Mouse (Mus musculus) neural tube, embryonic 15.5 days (tissue): Measurements from ENCODE around the gene Arid3a. TPM values are rescaled to one million over a fixed set of nuclear protein-coding genes. Genes with fewer than 3 reads are reported as not detected.
"Not testable (repeated sequence)": the region's sequence is repeated elsewhere in the genome, so short reads cannot be mapped to it uniquely, and the experiment has no call there.

ENCODE experiments used
- ATAC-seq: fragments of 200-750 bp; cut with Nextera tagmentation; 2 replicates; pipeline ENCODE4 v1.8.0; 2017; ENCODE audit warnings: mild to moderate bottlenecking, moderate TSS enrichment, moderate library complexity; ENCODE audit not compliant: low FRiP score
- H3K27ac ChIP-seq: fragments of 300-500 bp; sonication (generic); replicated peaks from 2 replicates; pipeline ENCODE4 v1.5.1; 2015; ENCODE audit warnings: mild to moderate bottlenecking, inconsistent platforms
- H3K27me3 ChIP-seq: fragments of 300-500 bp; sonication (generic); replicated peaks from 2 replicates; pipeline ENCODE4 v1.6.1; 2015; ENCODE audit warnings: inconsistent platforms
- H3K36me3 ChIP-seq: fragments of 300-500 bp; sonication (generic); 2 replicates; pipeline ENCODE4 v1.6.1; 2015; ENCODE audit warnings: inconsistent platforms
- H3K4me1 ChIP-seq: fragments of 300-500 bp; sonication (generic); 2 replicates; pipeline ENCODE4 v1.6.1; 2015; ENCODE audit warnings: inconsistent platforms
- H3K4me2 ChIP-seq: fragments of 300-500 bp; sonication (generic); 2 replicates; pipeline ENCODE4 v1.6.1; 2015; ENCODE audit warnings: inconsistent platforms, mild to moderate bottlenecking, moderate library complexity
- H3K4me3 ChIP-seq: fragments of 300-500 bp; sonication (generic); replicated peaks from 2 replicates; pipeline ENCODE4 v1.5.1; 2015; ENCODE audit warnings: mild to moderate bottlenecking, inconsistent platforms
- H3K9ac ChIP-seq: fragments of 300-500 bp; sonication (generic); replicated peaks from 2 replicates; pipeline ENCODE4 v1.6.1; 2015; ENCODE audit warnings: mild to moderate bottlenecking, inconsistent platforms
- H3K9me3 ChIP-seq: fragments of 300-500 bp; sonication (generic); replicated peaks from 2 replicates; pipeline ENCODE4 v1.6.1; 2016; ENCODE audit warnings: inconsistent platforms
- WGBS: fragments of 180-500 bp; shearing (Covaris S2); methylation state at CpG from one replicate; pipeline ENCODE4 v1.1.7; 2015; ENCODE audit warnings: mixed read lengths; 5-methylcytosine and 5-hydroxymethylcytosine counted together
- polyA plus RNA-seq: library from polyadenylated mRNA; unstranded; fragments of >200 nt; fragmentation: Nextera tagmentation; extraction: Ambion mirVana; gene quantifications from 2 replicates; pipeline ENCODE4 v1.2.1, GENCODE M21; 2015

Gene Arid3a
- 2.4 and 5.1 TPM in 2 replicates for polyA plus RNA-seq

DNA sequence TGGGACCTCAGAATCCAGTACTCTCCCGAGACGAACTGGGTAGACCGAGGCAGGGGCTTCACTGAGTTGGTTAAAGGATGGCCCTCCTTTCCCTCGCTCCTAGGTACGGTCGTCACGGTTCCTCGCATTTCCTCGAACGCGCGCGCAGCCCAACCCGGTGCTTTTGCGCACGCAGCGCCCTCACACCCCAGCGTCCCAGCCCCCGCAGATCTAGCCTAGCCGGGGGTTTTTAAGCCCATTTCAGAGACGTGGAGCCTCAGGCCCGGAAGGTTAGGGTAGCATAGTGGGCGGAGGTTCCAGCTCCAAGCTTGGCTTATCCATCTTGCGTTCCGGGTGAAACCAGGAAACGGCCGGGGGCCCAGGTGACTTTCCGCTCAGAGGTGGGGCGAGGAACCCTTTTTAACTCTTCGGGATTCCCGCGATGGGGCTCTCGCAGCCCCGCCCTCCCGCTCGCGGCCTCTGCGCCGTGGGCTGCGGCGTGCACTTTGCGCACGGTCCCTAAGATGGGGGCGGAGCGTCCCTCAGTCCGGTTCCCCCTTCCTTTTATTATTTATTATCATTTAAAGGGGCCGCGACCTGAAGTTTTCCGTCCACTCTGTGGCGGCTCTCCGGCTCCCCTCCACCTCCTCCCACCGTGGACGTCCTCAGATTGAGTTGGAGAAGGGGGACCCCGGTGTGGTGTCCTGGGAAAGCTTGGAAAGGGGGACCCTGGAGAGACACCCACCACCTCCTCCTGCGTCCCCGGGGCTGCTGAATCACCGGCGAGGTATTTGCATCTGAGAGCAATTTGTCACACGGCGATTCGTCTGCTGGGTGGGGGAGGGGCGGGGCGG lies at the start of gene Arid3a:
Gene Arid3a (plus strand): TSS at position 553 of the 833 bp plus-strand sequence.
- WGBS, result under 1% methylated on average over 63 of the region's 63 CpGs
- Histone ChIP-seq H3K9me3 (no peaks in the 10 kb centered on the region), H3K27me3 (peaks cover 22% of the 10 kb centered on the region), H3K4me1 (peaks cover 48% of the 10 kb centered on the region), H3K4me3 (peak within 1 kb of the TSS; percentile 97), H3K9ac (peak within 1 kb of the TSS; percentile 94), H3K36me3 (peaks cover under 1% of the 10 kb centered on the region), H3K27ac (peak within 1 kb of the TSS; percentile 94), H3K4me2 (peak within 1 kb of the TSS; percentile 88)
- ATAC-seq, result peak; percentile 72

DNA sequence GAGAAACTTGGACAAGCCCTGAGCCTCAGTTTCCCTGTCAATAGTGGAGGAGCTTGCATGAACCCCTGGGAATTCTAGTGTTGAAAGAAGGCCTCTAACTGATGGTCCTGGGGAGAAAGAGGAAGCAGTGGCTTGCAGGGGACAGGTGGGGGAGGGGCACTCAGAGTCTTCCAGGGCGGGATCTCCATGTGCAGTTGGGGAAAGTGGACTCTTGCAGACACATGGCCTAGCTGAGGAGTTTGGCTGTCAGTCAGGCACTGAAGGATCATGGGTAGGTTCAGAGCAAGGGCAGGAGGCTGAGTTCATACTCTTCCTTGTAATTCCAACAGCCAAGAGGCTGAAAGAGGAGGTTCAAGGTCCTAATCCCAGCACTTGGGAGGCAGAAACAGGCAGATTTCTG lies 49.7 kb upstream of the Arid3a start:
- H3K4me1 ChIP-seq, result peaks cover 23% of the 10 kb centered on the region
- H3K27ac ChIP-seq, result no peak overlapping the region
- 67% methylated on average over 1 of the region's 1 CpGs for WGBS
- H3K27me3 ChIP-seq, result peaks cover 4% of the 10 kb centered on the region; the same call in 1 of the 2 replicates
- no peaks in the 10 kb centered on the region for H3K36me3 ChIP-seq
- ATAC-seq, result no peak
- H3K4me3 ChIP-seq, result no peak overlapping the region
- no peak overlapping the region for H3K4me2 ChIP-seq
- H3K9ac ChIP-seq, result no peak overlapping the region
- H3K9me3 ChIP-seq, result no peaks in the 10 kb centered on the region

DNA sequence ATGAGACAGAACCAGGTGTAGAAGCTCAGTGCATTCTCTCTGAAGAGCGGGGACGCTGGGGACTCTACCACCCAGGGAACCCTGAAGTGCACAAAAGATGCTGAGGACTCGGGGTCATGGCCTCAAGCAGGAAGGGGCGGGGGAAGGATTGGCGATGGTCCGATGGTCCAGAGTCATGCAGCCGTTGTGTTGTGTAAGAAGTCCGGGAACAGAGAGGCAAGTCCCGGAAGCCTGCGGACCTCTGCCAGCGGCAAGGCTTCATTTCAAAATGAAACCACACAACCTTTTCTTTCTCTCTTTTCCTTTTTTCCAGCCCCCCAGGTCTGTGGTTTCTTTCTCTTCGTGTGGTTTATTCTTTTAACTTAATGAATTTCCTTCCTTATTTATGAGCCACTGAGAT lies 49.1 kb upstream of the Arid3a start:
- WGBS, result 47% methylated on average over 12 of the region's 12 CpGs
- no peak for ATAC-seq
- Histone ChIP-seq H3K27ac (no peak overlapping the region), H3K27me3 (peaks cover 9% of the 10 kb centered on the region), H3K9ac (no peak overlapping the region), H3K36me3 (no peaks in the 10 kb centered on the region), H3K9me3 (no peaks in the 10 kb centered on the region), H3K4me2 (no peak overlapping the region), H3K4me1 (peaks cover 19% of the 10 kb centered on the region), H3K4me3 (no peak overlapping the region)

DNA sequence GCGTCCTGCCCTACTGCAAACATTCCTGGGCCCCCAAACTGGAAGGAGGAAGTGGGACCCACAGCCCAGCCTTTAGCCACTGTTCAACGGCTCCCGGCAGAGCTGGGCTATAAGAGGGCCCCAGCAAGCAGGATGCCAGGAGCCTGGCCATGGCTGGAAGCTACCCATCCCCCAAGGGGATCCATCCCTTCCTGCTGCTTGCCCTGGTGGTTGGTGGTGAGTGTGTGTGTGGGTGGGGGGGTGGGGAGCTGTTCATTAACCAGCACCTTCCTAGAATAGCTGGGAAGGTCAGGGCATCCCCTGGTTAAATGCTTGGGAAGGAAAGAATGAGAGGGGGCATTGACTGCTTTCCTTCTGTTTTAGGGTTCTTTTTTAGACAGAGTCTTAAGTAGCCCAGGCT lies 47.3 kb upstream of the Arid3a start:
- no peak for ATAC-seq
- H3K4me2 ChIP-seq, result no peak overlapping the region
- 46% methylated on average over 3 of the region's 3 CpGs for WGBS
- H3K27me3 ChIP-seq, result peaks cover 18% of the 10 kb centered on the region
- no peak overlapping the region for H3K4me3 ChIP-seq
- H3K4me1 ChIP-seq, result peaks cover 27% of the 10 kb centered on the region
- no peaks in the 10 kb centered on the region for H3K36me3 ChIP-seq
- H3K27ac ChIP-seq, result no peak overlapping the region
- H3K9me3 ChIP-seq, result no peaks in the 10 kb centered on the region
- H3K9ac ChIP-seq, result no peak overlapping the region

DNA sequence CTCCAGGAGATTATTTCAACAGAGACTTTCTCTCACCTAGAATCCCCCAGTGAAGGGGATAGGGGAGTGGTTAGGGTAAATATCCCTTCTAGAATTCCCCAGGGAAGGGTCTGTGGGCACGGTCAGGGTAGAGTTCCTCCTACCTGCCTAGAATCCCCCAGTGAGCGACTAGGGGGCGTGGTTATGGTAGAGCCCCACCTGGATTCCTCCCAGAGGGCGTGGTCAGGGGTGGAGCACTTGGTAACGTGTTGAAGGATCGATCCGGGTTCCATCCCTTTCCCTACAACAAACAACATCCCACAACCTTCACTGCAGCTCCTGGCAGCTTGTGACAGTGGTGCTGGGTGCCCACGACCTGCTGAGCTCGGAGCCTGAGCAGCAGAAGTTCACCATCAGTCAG lies 46.1 kb upstream of the Arid3a start:
- 15% methylated on average over 9 of the region's 9 CpGs for WGBS
- H3K4me1 ChIP-seq, result peaks cover 15% of the 10 kb centered on the region
- no peak overlapping the region for H3K4me2 ChIP-seq
- peaks cover 18% of the 10 kb centered on the region for H3K27me3 ChIP-seq
- H3K36me3 ChIP-seq, result no peaks in the 10 kb centered on the region
- no peak overlapping the region for H3K4me3 ChIP-seq
- no peak overlapping the region for H3K27ac ChIP-seq
- H3K9ac ChIP-seq, result no peak overlapping the region
- no peak for ATAC-seq
- no peaks in the 10 kb centered on the region for H3K9me3 ChIP-seq

DNA sequence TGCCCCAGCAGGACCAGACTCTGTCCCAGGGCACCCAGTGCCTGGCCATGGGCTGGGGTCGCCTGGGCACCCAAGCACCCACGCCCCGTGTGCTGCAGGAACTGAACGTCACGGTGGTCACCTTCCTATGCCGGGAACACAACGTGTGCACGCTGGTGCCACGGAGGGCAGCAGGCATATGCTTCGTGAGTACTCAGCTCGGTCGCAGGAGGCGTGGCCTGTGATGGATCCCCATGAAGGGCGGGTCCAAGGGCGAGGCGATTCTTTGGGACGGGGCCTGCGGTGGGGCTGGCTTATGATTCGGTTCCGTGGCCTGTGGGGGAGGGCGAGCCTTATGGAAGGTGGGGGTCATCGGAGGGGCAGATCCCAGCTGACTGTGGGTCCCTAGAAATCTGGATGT lies 44.9 kb upstream of the Arid3a start:
- Histone ChIP-seq H3K9ac (no peak overlapping the region), H3K9me3 (no peaks in the 10 kb centered on the region), H3K27me3 (peaks cover 18% of the 10 kb centered on the region), H3K4me3 (no peak overlapping the region; the same call in 1 of the 2 replicates), H3K36me3 (no peaks in the 10 kb centered on the region), H3K4me1 (peaks cover 15% of the 10 kb centered on the region), H3K4me2 (peak overlapping the region; percentile 40), H3K27ac (no peak overlapping the region)
- no peak for ATAC-seq
- 9% methylated on average over 22 of the region's 22 CpGs for WGBS

DNA sequence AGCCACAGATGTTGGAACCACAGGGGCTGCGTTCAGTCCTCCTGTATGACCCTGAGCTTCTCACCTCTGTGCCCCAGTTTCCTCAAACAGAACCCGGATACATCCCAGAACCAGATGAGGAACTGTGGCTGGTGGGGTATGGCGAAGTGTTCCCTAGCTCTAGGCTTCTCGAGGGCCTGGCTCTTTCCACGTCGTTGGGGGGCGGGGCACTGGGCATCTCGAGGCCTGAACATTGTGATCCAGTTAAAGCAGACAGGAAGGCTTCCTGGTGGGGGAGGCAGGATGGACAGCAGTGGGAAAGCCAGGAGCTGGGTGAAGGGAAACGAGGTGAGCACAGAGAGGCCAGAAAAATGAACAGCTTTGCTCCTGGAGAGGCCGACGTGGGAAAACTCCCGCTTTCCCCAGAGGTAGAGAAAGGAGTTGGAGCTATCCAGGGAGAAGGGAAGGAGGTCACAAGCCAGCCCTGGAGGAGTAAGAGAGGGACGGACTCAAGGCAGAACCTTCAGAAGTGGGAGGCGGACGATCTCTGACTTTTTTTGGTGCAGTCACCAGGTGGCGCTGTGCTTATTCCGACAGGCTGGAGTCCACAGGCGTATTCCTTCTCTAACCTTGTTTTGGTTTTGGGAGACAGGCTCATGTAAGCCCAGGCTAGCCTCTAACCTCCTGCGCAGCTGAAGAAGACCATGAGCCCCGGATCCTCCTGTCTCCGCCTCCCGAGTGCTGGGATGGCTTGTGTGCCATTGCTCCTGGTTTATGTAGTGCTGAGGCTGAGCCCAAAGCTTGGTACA lies 43.4 kb upstream of the Arid3a start:
- ATAC-seq, result peak; percentile 36; the same call in 1 of the 2 replicates
- Histone ChIP-seq H3K9ac (no peak overlapping the region), H3K27me3 (peaks cover 18% of the 10 kb centered on the region), H3K4me2 (no peak overlapping the region; the same call in 1 of the 2 replicates), H3K4me3 (no peak overlapping the region), H3K27ac (no peak overlapping the region), H3K9me3 (no peaks in the 10 kb centered on the region), H3K4me1 (peaks cover 15% of the 10 kb centered on the region), H3K36me3 (no peaks in the 10 kb centered on the region)
- WGBS, result 16% methylated on average over 22 of the region's 22 CpGs

DNA sequence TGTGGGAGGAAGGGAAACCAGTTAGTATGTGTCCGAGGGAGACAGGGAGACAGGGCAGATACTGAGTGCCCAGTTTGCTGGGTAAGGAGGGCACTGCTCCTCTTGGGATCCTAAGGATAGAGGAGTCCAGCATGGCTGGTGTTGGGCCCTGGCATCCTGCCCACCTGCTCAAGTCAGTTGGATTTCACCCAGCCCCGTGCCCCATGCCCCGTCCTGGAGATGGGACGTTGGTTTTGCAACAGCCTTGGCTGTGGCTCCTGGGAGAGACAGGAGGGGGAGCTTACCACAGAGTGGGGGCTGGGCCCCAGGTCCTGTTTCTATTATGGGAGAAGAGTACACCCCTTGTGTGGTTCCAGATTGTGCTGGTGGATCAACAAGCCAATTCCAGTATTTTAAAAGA lies 42.4 kb upstream of the Arid3a start:
- Histone ChIP-seq H3K4me3 (no peak overlapping the region), H3K4me1 (peaks cover 15% of the 10 kb centered on the region), H3K36me3 (no peaks in the 10 kb centered on the region), H3K4me2 (no peak overlapping the region), H3K9me3 (no peaks in the 10 kb centered on the region), H3K27ac (no peak overlapping the region), H3K9ac (no peak overlapping the region), H3K27me3 (peaks cover 18% of the 10 kb centered on the region)
- 0 out of 2 replicates have a peak, but pooled peaks have one; percentile 3 for ATAC-seq
- WGBS, result 57% methylated on average over 4 of the region's 4 CpGs

DNA sequence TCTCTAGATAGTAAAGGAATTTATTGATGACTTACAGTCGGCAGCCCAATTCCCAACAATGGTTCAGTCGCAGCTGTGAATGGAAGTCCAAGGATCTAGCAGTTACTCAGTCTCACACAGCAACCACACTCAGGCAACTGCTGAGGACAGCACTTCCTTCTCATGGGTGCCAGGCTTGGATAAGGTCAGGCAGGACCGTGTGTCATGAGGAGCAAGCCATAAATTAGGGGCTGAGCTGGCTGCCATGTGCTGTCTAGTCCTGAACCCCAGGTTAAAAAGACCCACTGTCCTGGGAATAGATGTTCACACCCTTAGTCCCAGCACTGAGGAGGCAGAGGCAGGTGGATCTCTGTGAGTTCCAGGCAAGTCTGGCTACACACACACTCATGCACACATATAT lies 41.9 kb upstream of the Arid3a start:
- not testable (repeated sequence) for H3K4me3 ChIP-seq, ATAC-seq, H3K36me3 ChIP-seq, H3K4me2 ChIP-seq, H3K9me3 ChIP-seq, H3K9ac ChIP-seq, H3K27ac ChIP-seq
- WGBS, result 78% methylated on average over 3 of the region's 3 CpGs
- H3K27me3 ChIP-seq, result peaks cover 18% of the 10 kb centered on the region
- peaks cover 15% of the 10 kb centered on the region for H3K4me1 ChIP-seq

DNA sequence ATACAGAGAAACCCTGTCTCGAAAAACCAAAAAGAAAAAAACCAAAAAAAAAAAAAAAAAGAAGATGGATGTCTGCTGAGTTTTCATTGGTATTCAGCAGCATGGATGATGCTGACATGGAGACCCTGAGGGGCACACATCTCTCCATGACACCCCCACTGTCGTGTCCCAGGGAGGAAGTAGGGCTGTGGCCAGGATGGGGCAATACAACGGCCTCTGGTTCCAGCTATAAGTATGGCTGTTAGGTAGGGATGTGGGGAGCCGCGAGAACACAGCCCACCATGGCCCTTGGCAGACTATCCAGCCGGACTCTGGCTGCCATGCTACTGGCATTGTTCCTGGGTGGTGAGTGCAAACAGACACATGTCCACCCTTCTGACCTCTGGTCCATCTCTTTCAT lies 40.8 kb upstream of the Arid3a start, which contains the start of gene Elane:
Gene Elane (plus strand): TSS at position 194 of the 400 bp plus-strand sequence.
- peaks cover 15% of the 10 kb centered on the region for H3K4me1 ChIP-seq
- H3K9me3 ChIP-seq, result no peaks in the 10 kb centered on the region
- no peak within 1 kb of the TSS for H3K4me3 ChIP-seq
- H3K27ac ChIP-seq, result no peak within 1 kb of the TSS
- ATAC-seq, result no peak
- H3K4me2 ChIP-seq, result no peak within 1 kb of the TSS
- H3K36me3 ChIP-seq, result no peaks in the 10 kb centered on the region
- no peak within 1 kb of the TSS for H3K9ac ChIP-seq
- WGBS, result 86% methylated on average over 6 of the region's 6 CpGs
- peaks cover 18% of the 10 kb centered on the region for H3K27me3 ChIP-seq

DNA sequence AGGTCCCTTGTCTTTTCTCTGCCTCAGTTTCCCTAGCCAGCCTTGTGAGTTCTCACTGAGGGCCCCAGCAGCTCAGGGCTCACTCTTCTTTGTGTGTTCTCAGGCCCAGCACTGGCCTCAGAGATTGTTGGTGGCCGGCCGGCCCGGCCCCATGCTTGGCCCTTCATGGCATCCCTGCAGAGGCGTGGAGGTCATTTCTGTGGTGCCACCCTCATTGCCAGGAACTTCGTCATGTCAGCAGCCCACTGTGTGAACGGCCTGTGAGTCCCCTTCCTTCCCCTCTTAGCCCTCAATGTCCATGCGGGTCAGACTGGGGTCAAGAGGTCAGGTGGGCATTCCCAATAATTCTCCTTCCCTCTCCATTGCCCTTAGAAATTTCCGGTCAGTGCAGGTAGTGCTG lies 40.2 kb upstream of the Arid3a start:
- H3K27me3 ChIP-seq, result peaks cover 15% of the 10 kb centered on the region
- H3K36me3 ChIP-seq, result no peaks in the 10 kb centered on the region
- ATAC-seq, result no peak
- no peak overlapping the region for H3K27ac ChIP-seq
- H3K4me3 ChIP-seq, result no peak overlapping the region
- no peak overlapping the region for H3K4me2 ChIP-seq
- peaks cover 15% of the 10 kb centered on the region for H3K4me1 ChIP-seq
- H3K9ac ChIP-seq, result no peak overlapping the region
- H3K9me3 ChIP-seq, result no peaks in the 10 kb centered on the region
- WGBS, result 82% methylated on average over 8 of the region's 8 CpGs
